Mouse (Mus musculus): ENCODE data around the gene Aoc1. TPM values are rescaled to one million over a fixed set of nuclear protein-coding genes. Genes with fewer than 3 reads are reported as not detected.

Aoc1 gene
- total RNA-seq (2015; ENCODE audit: low replicate concordance), result not detected in 2 replicates
- total RNA-seq (2017; ENCODE audit: low replicate concordance), result not detected in 2 replicates

DNA sequence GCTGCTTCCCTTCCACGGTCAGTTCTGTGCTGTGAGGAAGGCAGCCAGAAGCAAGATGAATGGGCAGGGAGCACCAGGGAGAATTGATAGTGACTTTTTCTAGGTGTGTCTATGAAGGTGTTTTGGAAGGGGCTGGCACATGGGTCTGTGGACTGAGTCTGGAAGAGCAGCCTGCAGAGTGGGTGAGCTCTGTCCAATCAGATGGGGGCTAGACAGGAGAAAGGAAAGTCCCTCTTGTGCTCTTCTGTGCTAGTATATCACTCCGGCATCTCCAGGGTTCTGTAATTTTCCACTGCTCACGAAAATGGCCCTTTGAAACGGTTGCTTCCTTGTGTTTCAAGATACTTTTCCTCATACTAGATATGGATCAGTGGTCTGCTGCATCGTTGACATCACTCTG lies at the start of gene Aoc1:
Gene Aoc1 (plus strand): TSS at position 301 of the 400 bp plus-strand sequence.
- no peak for ATAC-seq (replicated peaks; ENCODE audit: low FRiP score, poor library complexity, severe bottlenecking)

DNA sequence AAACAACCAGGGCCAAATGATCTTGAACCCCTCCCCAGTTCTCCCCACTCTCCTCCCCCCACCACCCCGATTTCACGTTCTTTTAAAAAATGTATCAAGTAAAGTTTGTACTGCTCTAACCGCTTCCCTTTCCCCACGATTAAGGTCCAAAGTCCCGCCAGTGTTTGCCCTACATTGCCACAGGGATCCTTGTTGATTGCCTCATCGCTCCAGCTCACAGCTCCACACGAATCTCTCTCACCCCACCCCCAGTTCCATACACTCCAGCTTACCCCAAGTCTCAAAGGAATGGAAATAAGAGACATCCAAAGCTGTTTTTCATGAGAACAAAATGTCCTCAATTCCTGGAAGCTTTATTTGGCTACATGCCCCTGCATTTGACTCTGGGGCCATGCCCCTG lies 47.7 kb upstream of the Aoc1 start:
- no peak for ATAC-seq (replicated peaks; ENCODE audit: low FRiP score, poor library complexity, severe bottlenecking)

DNA sequence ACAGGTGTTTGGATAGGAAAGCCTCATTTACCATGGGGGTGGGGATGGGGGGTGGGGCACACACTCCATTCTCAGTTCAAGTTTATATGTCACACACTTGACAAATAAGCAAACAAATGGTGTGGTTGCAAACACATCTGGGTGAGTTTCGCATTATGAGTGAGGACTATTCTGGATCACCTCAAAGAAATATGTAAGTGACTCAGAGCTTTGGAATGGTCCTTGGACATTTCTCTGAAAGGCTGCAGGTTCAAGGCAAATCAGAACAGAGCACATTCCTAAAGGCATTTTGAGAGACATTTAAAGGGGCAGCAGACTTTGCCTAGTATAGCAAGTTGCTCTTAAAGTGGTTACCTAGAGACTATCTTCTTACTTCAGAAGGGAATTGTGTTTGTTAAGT lies 43.7 kb upstream of the Aoc1 start:
- ATAC-seq (replicated peaks; ENCODE audit: low FRiP score, poor library complexity, severe bottlenecking), result no peak

- ATAC-seq (replicated peaks; ENCODE audit: low FRiP score, poor library complexity, severe bottlenecking), result no peak
These were observed 43.0 kb upstream of the Aoc1 start for GRCm38 (mm10) chr6:48829651-48830050.

GRCm38 (mm10) chr6:48830241-48830640 lies 42.5 kb upstream of the Aoc1 start:
- no peak for ATAC-seq (replicated peaks; ENCODE audit: low FRiP score, poor library complexity, severe bottlenecking)

GRCm38 (mm10) chr6:48831141-48831540 lies 41.6 kb upstream of the Aoc1 start:
- ATAC-seq (replicated peaks; ENCODE audit: low FRiP score, poor library complexity, severe bottlenecking), result no peak

DNA sequence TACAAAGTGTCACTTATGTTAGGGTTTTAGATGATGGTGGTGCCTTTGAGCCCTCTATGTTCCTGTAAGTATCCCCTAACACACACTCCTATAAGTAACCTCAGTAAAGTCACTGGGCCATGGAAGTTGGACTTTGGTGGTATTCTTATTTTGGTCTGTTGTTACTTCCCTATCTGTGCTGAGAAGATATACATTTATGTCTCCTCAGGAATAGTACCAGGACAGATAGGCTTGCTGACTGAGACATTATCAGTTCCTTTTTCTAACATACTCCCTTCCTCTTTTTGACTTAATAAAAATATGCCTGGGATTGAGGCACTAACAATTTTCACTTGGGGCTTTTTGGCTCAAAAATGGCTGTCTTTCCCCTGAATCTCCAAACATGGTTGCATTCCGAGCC lies 40.3 kb upstream of the Aoc1 start:
- ATAC-seq (replicated peaks; ENCODE audit: low FRiP score, poor library complexity, severe bottlenecking), result no peak

- ATAC-seq (replicated peaks; ENCODE audit: low FRiP score, poor library complexity, severe bottlenecking), result no peak
These were observed 39.2 kb upstream of the Aoc1 start for GRCm38 (mm10) chr6:48833515-48833914.

- no peak for ATAC-seq (replicated peaks; ENCODE audit: low FRiP score, poor library complexity, severe bottlenecking)
These were observed 37.5 kb upstream of the Aoc1 start for GRCm38 (mm10) chr6:48835241-48835640.

GRCm38 (mm10) chr6:48836146-48836545 lies 36.5 kb upstream of the Aoc1 start:
- ATAC-seq (replicated peaks; ENCODE audit: low FRiP score, poor library complexity, severe bottlenecking), result no peak

- ATAC-seq (replicated peaks; ENCODE audit: low FRiP score, poor library complexity, severe bottlenecking), result no peak
These were observed 35.2 kb upstream of the Aoc1 start for GRCm38 (mm10) chr6:48837516-48837915.

- no peak for ATAC-seq (replicated peaks; ENCODE audit: low FRiP score, poor library complexity, severe bottlenecking)
These were observed 34.2 kb upstream of the Aoc1 start for GRCm38 (mm10) chr6:48838321-48839080.

- no peak for ATAC-seq (replicated peaks; ENCODE audit: low FRiP score, poor library complexity, severe bottlenecking)
These were observed 32.2 kb upstream of the Aoc1 start, which contains the start of gene Tmem176a for GRCm38 (mm10) chr6:48840371-48840969. TSS of gene Tmem176a (plus strand) at chr6:48840919.

DNA sequence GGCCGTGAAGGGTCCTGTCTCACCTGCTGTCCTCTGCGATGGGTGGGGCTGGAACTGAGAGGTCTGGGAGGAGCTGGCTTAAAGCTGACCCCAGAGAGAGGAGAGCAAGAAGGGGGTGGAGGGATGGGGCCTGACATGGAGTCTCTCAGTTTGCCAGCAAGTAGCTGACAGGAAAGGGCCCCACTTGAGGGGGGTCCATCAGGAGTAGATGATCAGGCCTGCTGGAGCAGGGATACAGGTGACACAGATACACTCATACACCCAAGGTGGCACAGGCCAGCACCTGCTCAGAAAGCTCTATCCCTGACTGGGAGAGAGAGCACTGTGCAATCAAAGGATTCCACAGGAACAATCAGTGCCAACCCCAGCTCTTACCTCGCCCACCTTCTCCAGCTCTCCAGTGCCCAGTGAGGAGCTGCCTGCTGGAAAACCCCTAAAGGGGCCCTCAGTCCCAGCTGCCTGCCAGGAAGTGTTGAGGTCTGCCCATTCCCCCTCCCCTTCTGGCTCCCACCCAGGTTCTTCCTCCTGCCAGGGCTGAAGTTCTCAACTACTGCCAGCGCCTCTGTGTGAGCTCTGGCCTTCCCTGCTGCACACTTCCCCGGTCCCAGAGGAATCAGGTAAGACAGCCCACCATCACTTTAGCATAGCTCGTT lies 31.6 kb upstream of the Aoc1 start, which contains the start of gene Tmem176b:
Gene Tmem176b (minus strand): TSS at position 524 of the 653 bp plus-strand sequence.
- no peak for ATAC-seq (replicated peaks; ENCODE audit: low FRiP score, poor library complexity, severe bottlenecking)

DNA sequence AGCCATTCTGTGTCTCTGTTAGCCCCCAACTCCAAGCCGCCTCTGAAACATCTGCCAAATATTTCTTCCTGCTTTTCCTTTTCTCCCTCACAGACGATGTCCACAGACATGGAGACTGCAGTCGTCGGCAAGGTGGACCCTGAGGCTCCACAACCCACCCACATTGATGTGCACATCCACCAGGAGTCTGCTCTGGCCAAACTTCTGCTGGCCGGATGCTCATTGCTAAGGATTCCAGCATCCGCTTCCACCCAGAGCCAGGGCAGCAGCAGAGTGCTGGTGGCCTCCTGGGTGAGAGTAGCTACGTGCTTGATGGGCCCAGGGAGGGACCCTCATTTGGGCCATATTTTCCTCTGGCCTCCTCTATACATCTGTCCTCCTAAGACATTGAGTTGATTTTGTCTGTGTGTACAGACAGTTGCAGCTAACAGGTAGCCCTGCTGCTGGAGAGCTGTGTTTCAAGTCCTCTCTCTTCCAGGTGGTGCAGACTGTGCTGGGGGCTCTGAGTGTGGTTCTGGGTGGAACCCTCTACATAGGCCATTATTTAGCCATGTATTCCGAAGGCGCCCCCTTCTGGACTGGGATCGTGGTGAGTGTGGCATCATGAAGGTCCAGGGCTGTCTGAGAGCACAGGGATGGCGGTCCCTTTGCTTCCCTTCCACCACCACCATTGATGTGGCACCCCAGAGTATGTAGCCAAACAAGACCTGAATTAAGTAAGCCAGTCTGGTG lies 30.4 kb upstream of the Aoc1 start:
- ATAC-seq (replicated peaks; ENCODE audit: low FRiP score, poor library complexity, severe bottlenecking), result no peak

DNA sequence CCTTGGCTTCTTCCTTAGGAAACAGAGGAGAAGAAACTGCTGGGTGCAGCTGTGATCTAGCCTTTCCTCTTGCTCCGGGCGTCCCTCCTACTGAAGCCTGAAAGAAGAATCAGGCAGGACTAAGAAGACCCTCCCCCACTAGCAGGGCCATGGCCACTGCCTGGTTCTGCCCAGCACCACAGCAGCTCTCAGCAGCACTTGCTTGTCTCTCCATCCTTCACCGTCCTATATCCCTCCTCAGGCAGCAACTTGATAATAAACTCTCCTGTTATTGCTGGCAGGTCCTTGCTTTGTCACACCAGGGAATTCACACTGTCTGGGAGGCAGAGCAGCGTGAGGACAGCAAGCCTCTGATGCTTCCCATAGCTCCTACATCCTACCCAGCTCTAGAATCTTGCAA lies 27.6 kb upstream of the Aoc1 start:
- ATAC-seq (replicated peaks; ENCODE audit: low FRiP score, poor library complexity, severe bottlenecking), result no peak

DNA sequence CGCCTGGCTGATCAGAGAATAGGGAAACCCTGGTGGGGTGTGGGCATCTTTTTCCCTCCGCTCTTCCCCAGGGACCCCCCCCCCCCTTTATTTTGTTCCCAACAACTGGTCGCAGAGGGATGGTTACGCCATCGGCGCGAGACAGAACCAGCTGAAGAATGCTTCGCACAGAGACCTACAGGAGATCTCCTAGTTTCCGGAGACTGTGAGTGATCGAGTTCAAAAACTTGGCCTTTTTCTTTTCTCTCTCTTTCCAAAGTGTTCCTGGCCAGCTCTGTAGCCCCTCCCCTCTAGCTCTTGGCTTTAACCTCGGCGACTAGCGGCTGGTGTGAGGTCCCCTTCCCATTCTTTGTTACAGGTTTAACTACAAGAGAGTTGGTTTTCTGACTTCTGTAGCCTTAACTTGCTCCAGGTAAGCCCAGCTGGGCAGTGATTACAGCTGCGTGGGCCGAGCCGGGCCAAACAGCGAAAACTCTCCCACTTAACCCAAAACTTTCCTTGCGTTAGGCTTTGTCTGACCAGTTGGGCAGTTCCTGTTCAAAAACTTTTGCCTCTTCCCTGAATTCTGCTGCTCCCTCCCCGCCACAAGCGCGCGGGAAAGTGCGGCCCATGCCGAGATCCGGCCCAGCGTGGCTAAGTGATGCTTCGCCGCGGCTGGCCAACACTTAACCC lies 20.7 kb upstream of the Aoc1 start:
- no peak for ATAC-seq (replicated peaks; ENCODE audit: low FRiP score, poor library complexity, severe bottlenecking)

DNA sequence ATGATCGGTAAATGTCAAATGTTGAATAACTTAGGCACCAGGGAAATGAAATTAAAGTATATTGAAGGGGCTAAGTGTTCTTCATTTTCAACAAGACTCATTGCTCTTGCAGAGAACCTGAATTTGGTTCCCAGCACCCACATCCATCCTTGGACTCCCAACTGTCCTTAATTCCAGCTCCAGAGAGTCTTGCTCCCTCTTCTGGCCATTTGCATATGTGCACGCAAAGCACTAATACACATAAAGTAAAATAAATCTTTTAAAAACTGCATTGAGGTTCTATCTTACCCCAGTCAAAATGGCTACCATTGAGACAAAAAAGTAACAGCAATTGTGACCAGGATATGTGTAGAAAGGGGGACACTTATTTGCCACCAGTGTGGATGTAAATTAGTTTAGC lies 18.5 kb upstream of the Aoc1 start:
- no peak for ATAC-seq (replicated peaks; ENCODE audit: low FRiP score, poor library complexity, severe bottlenecking)

DNA sequence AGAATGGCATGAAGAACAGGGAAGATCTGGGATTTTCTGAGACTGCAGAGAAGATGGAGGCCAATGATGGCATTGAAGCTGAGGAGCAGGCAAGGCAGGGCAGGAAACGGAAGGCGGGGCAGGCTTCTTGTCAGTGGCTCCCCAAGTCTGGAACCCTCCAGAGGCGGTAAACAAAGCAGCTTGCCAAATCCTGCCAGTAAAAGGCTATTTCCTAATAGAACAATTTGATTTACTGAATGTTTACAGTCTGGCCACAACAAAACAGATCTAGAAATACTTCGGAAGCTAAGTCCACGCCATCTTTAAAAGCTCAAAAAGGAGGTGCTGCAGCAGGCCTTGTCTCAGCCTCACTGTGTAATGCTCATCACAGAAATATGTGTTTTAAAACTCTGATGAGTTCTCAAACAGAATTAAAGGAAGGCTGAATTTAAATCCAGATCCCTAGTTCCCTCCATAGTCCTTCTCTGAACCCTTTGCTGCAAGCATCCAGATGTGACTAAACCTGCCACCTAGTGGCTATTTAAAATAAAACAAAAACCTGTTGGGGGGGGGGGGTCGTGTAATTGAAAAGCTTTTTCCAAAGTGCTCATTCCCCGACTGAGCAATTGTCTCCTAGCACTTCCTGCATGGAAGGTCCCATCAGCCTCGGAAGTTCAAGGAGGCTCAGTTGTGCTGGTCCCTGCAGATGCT lies 14.9 kb upstream of the Aoc1 start:
- no peak for ATAC-seq (replicated peaks; ENCODE audit: low FRiP score, poor library complexity, severe bottlenecking)

Data from erythroblast, adult 5-6 weeks (primary cell).